Mouse (Mus musculus) C2C12 (cell line): ENCODE measurements around the gene Arid2. TPM values are rescaled to one million over a fixed set of nuclear protein-coding genes. Genes with fewer than 3 reads are reported as not detected.
A peak's percentile ranks its signal among the peaks of the same experiment; 100 is the strongest.

ENCODE experiments used
- H3K27me3 ChIP-seq: one replicate; pipeline ENCODE4 v1.6.1; 2011; ENCODE audit not compliant: control insufficient read depth, insufficient read depth, insufficient read length
- H3K36me3 ChIP-seq: one replicate; pipeline ENCODE4 v1.6.1; 2011; ENCODE audit not compliant: control insufficient read depth, insufficient read depth
- H3K4me3 ChIP-seq: one replicate; pipeline ENCODE4 v1.5.1; 2011; ENCODE audit warnings: mild to moderate bottlenecking, control low read depth; ENCODE audit not compliant: poor library complexity, insufficient read depth, severe bottlenecking
- H3K79me2 ChIP-seq: one replicate; pipeline ENCODE4 v1.6.1; 2011; ENCODE audit not compliant: control insufficient read depth, insufficient read depth
- H3K79me3 ChIP-seq: one replicate; pipeline ENCODE4 v1.6.1; 2011; ENCODE audit warnings: low read depth, control low read depth
- H3ac ChIP-seq: one replicate; pipeline ENCODE3; 2011; ENCODE audit warnings: low read depth; ENCODE audit not compliant: control insufficient read depth, insufficient read length
- CEBPB ChIP-seq: IDR thresholded peaks from one replicate; pipeline ENCODE4 v1.6.1; 2011; ENCODE audit warnings: low read depth, mild to moderate bottlenecking, control low read depth, moderate library complexity
- CTCF ChIP-seq: IDR thresholded peaks from one replicate; pipeline ENCODE4 v1.5.1; 2011; ENCODE audit not compliant: control insufficient read depth, insufficient read depth, insufficient read length
- FOSL1 ChIP-seq: IDR thresholded peaks from one replicate; pipeline ENCODE4 v1.8.0; 2011; ENCODE audit warnings: mild to moderate bottlenecking, low read length; ENCODE audit not compliant: poor library complexity, insufficient read depth, severe bottlenecking
- MAX ChIP-seq: IDR thresholded peaks from one replicate; pipeline ENCODE4 v1.6.1; 2011; ENCODE audit warnings: mild to moderate bottlenecking, control low read depth
- MYOD1 ChIP-seq: IDR thresholded peaks from one replicate; pipeline ENCODE4 v1.6.1; 2011; ENCODE audit warnings: low read depth; ENCODE audit not compliant: control insufficient read depth, insufficient read length
- MYOG ChIP-seq: IDR thresholded peaks from one replicate; pipeline ENCODE4 v1.6.1; 2011; ENCODE audit not compliant: control insufficient read depth, insufficient read length; ENCODE audit errors: extremely low read depth
- USF1 ChIP-seq: IDR thresholded peaks from one replicate; pipeline ENCODE4 v1.6.1; 2011; ENCODE audit warnings: low read depth, mild to moderate bottlenecking, control low read depth, moderate library complexity
- polyA plus RNA-seq: library from polyadenylated mRNA; unstranded; fragments of >200 nt; fragmentation: generic; extraction: Trizol; gene quantifications from one replicate; pipeline ENCODE4 v1.2.1, GENCODE M21; 2012; ENCODE audit warnings: missing spikeins

The Arid2 gene
- polyA plus RNA-seq, 1 experiment: 10.6 TPM

- Histone ChIP-seq H3K27me3 (no peaks in the 10 kb centered on the region), H3K36me3 (peaks cover 19% of the 10 kb centered on the region), H3K79me3 (peaks cover 65% of the 10 kb centered on the region), H3K4me3 (peak overlapping the region; percentile 92), H3ac (peak overlapping the region; percentile 65), H3K79me2 (peaks cover 85% of the 10 kb centered on the region)
- no peak for TF ChIP-seq MYOG
These were observed 404 bp upstream of the Arid2 start for GRCm38 (mm10) chr15:96286935-96287292.

- Histone ChIP-seq H3K36me3 (peaks cover 9% of the 10 kb centered on the region), H3ac (peak overlapping the region; percentile 80), H3K27me3 (no peaks in the 10 kb centered on the region), H3K79me2 (peaks cover 85% of the 10 kb centered on the region), H3K79me3 (peaks cover 65% of the 10 kb centered on the region), H3K4me3 (peak overlapping the region; percentile 92)
- TF ChIP-seq CEBPB: no peak
- TF ChIP-seq MYOD1: no peak
- no peak for TF ChIP-seq MAX
- TF ChIP-seq CTCF: no peak
- no peak for TF ChIP-seq FOSL1
- TF ChIP-seq USF1: no peak
- TF ChIP-seq MYOG: no peak
These were observed 888 bp downstream of the Arid2 start for GRCm38 (mm10) chr15:96287976-96288835.

GRCm38 (mm10) chr15:96288836-96289390 lies 1.6 kb downstream of the Arid2 start:
- Histone ChIP-seq H3ac (peak overlapping the region; percentile 80), H3K4me3 (peak overlapping the region; percentile 92), H3K79me2 (peaks cover 85% of the 10 kb centered on the region), H3K36me3 (peaks cover 11% of the 10 kb centered on the region), H3K27me3 (no peaks in the 10 kb centered on the region), H3K79me3 (peaks cover 65% of the 10 kb centered on the region)
- TF ChIP-seq CEBPB (no peak), MYOD1 (no peak), CTCF (no peak), MAX (no peak), MYOG (no peak)

GRCm38 (mm10) chr15:96290001-96290400 lies 2.7 kb downstream of the Arid2 start:
- Histone ChIP-seq H3K4me3 (no peak overlapping the region), H3K27me3 (no peaks in the 10 kb centered on the region), H3K36me3 (peaks cover 21% of the 10 kb centered on the region), H3ac (no peak overlapping the region), H3K79me3 (peaks cover 67% of the 10 kb centered on the region), H3K79me2 (peaks cover 85% of the 10 kb centered on the region)
- TF ChIP-seq MYOG (no peak), CTCF (no peak), USF1 (no peak), FOSL1 (no peak), CEBPB (no peak), MYOD1 (no peak), MAX (no peak)

- Histone ChIP-seq H3K79me3 (peaks cover 99% of the 10 kb centered on the region), H3K27me3 (no peaks in the 10 kb centered on the region), H3K4me3 (no peak overlapping the region), H3K36me3 (peaks cover 26% of the 10 kb centered on the region), H3ac (no peak overlapping the region), H3K79me2 (peaks cover 100% of the 10 kb centered on the region)
- TF ChIP-seq MYOD1: no peak
- TF ChIP-seq USF1: no peak
- TF ChIP-seq MYOG: no peak
- TF ChIP-seq CTCF: no peak
- no peak for TF ChIP-seq FOSL1
- TF ChIP-seq MAX: no peak
- no peak for TF ChIP-seq CEBPB
These were observed 6.1 kb downstream of the Arid2 start for GRCm38 (mm10) chr15:96293444-96293843.
